Mouse (Mus musculus) stomach, embryonic 15.5 days (tissue): ENCODE measurements around the gene Uck2. TPM values are rescaled to one million over a fixed set of nuclear protein-coding genes. Genes with fewer than 3 reads are reported as not detected.

ENCODE experiments used
- ATAC-seq: fragments of 200-750 bp; cut with Nextera tagmentation; 2 replicates; pipeline ENCODE4 v1.8.0; 2017; ENCODE audit warnings: low read depth, moderate number of reproducible peaks, moderate TSS enrichment; ENCODE audit not compliant: insufficient read depth, low FRiP score
- H3K27ac ChIP-seq: fragments of 300-500 bp; sonication (generic); 2 replicates; pipeline ENCODE4 v1.5.1; 2015; ENCODE audit warnings: mild to moderate bottlenecking, inconsistent platforms
- H3K27me3 ChIP-seq: fragments of 300-500 bp; sonication (generic); replicated peaks from 2 replicates; pipeline ENCODE4 v1.6.1; 2015; ENCODE audit warnings: inconsistent platforms
- H3K36me3 ChIP-seq: fragments of 300-500 bp; sonication (generic); 2 replicates; pipeline ENCODE4 v1.6.1; 2015; ENCODE audit warnings: inconsistent platforms
- H3K4me1 ChIP-seq: fragments of 300-500 bp; sonication (generic); 2 replicates; pipeline ENCODE4 v1.6.1; 2015; ENCODE audit warnings: inconsistent platforms
- H3K4me2 ChIP-seq: fragments of 300-500 bp; sonication (generic); 2 replicates; pipeline ENCODE4 v1.6.1; 2015; ENCODE audit warnings: mild to moderate bottlenecking, inconsistent platforms
- H3K4me3 ChIP-seq: fragments of 300-500 bp; sonication (generic); replicated peaks from 2 replicates; pipeline ENCODE4 v1.5.1; 2015; ENCODE audit warnings: inconsistent platforms
- H3K9ac ChIP-seq: fragments of 300-500 bp; sonication (generic); 2 replicates; pipeline ENCODE4 v1.6.1; 2015; ENCODE audit warnings: inconsistent platforms
- H3K9me3 ChIP-seq: fragments of 300-500 bp; sonication (generic); 2 replicates; pipeline ENCODE4 v1.6.1; 2016; ENCODE audit warnings: inconsistent platforms
- WGBS: fragments of 180-500 bp; shearing (Covaris S2); methylation state at CpG from one replicate; pipeline ENCODE4 v1.1.7; 2015; 5-methylcytosine and 5-hydroxymethylcytosine counted together
- polyA plus RNA-seq: library from polyadenylated mRNA; unstranded; fragments of >200 nt; fragmentation: Nextera tagmentation; extraction: Ambion mirVana; gene quantifications from 2 replicates; pipeline ENCODE4 v1.2.1, GENCODE M21; 2015

The Uck2 gene
- polyA plus RNA-seq, 1 experiment from 2014 or later, result 73.3 TPM

GRCm38 (mm10) chr1:167282768-167283167 lies 2.4 kb downstream of the Uck2 start:
- no peak for ATAC-seq
- H3K27ac ChIP-seq, result no peak overlapping the region
- H3K4me1 ChIP-seq, result peaks cover 16% of the 10 kb centered on the region; the same call in 1 of the 2 replicates
- peak overlapping the region; percentile 74 for H3K4me2 ChIP-seq
- no peaks in the 10 kb centered on the region for H3K36me3 ChIP-seq
- no peaks in the 10 kb centered on the region for H3K27me3 ChIP-seq
- H3K9ac ChIP-seq, result no peak overlapping the region
- H3K4me3 ChIP-seq, result peak overlapping the region; percentile 81
- H3K9me3 ChIP-seq, result no peaks in the 10 kb centered on the region
- 40% methylated on average over 5 of the region's 5 CpGs for WGBS

GRCm38 (mm10) chr1:167282112-167282511 lies 3.0 kb downstream of the Uck2 start:
- Histone ChIP-seq H3K27me3 (no peaks in the 10 kb centered on the region), H3K9ac (no peak overlapping the region), H3K4me3 (no peak overlapping the region), H3K9me3 (no peaks in the 10 kb centered on the region), H3K4me2 (no peak overlapping the region), H3K27ac (no peak overlapping the region), H3K36me3 (no peaks in the 10 kb centered on the region), H3K4me1 (peaks cover 16% of the 10 kb centered on the region; the same call in 1 of the 2 replicates)
- no peak for ATAC-seq
- 77% methylated on average over 3 of the region's 3 CpGs for WGBS

DNA sequence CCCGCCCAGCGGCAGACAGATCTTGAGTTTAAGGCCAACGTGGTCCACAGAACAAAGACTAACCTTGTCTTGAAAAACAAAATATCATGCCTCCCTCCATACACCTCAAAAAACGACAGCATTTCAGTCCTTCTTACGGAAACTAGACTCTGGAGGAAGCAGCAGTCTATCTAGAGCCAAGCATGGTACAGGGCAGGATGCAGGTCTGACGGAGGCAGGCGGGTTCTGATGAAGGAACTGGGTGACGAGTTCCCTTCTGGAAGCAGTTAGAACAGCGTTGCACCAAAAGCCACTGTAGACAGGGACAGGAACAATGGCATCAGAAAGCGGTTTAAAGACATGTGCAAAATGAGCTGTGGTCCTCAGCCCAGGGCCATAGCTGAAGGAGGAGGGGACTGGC lies 5.1 kb downstream of the Uck2 start:
- H3K4me3 ChIP-seq, result no peak overlapping the region
- no peak overlapping the region for H3K27ac ChIP-seq
- WGBS, result 83% methylated on average over 10 of the region's 10 CpGs
- peaks cover 10% of the 10 kb centered on the region; the same call in 1 of the 2 replicates for H3K4me1 ChIP-seq
- H3K9ac ChIP-seq, result no peak overlapping the region
- H3K9me3 ChIP-seq, result no peaks in the 10 kb centered on the region
- no peak overlapping the region for H3K4me2 ChIP-seq
- H3K36me3 ChIP-seq, result no peaks in the 10 kb centered on the region
- no peaks in the 10 kb centered on the region for H3K27me3 ChIP-seq
- ATAC-seq, result no peak

- no peaks in the 10 kb centered on the region for H3K27me3 ChIP-seq
- WGBS, result 67% methylated on average over 13 of the region's 13 CpGs
- ATAC-seq, result no peak
- peaks cover 12% of the 10 kb centered on the region for H3K4me1 ChIP-seq
- no peaks in the 10 kb centered on the region for H3K36me3 ChIP-seq
- no peak overlapping the region for H3K4me3 ChIP-seq
- no peak overlapping the region for H3K4me2 ChIP-seq
- H3K9ac ChIP-seq, result no peak overlapping the region
- H3K9me3 ChIP-seq, result no peaks in the 10 kb centered on the region
- H3K27ac ChIP-seq, result no peak overlapping the region
Measured at GRCm38 (mm10) chr1:167279160-167279715, 5.9 kb downstream of the Uck2 start.

GRCm38 (mm10) chr1:167278395-167278794 lies 6.7 kb downstream of the Uck2 start:
- H3K9ac ChIP-seq, result no peak overlapping the region
- no peak for ATAC-seq
- WGBS, result 71% methylated on average over 6 of the region's 6 CpGs
- no peak overlapping the region for H3K4me3 ChIP-seq
- H3K27me3 ChIP-seq, result no peaks in the 10 kb centered on the region
- no peaks in the 10 kb centered on the region for H3K9me3 ChIP-seq
- H3K4me2 ChIP-seq, result no peak overlapping the region
- peaks cover 20% of the 10 kb centered on the region for H3K4me1 ChIP-seq
- H3K27ac ChIP-seq, result no peak overlapping the region
- H3K36me3 ChIP-seq, result no peaks in the 10 kb centered on the region

DNA sequence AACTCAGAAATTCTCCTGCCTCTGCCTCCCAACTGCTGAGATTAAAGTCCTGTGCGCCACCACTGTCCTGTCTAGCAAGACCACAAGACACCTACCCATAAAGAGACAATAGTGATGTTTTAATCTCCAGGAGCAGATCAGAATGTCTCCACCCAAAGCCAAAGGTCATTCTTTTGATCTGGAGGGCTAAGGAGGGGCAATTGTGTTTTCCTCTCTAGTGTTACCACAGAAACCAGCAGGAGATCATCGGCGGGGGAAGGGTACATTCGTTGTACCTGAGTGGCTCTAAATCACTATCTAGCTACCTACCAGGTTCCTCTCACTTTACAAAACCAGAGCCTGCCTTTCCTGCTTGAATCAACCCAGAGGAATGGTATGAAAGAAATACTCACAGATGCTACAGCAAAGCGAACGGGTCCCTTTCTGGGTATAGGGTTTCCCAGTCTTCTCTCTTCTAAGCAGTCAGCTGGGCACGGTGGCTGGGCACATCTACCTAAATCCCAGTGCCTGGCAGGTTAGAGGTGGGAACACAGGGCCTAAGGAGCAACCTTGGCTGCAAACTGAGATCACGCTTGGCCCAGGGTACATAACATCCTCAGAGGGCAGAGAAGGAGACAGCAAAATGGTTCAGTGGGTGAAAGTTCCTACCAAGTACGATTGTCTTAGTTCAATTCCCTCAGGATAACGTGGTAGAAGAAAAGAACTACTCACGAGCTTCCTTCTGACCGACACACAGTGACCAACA lies 10.3 kb downstream of the Uck2 start:
- Histone ChIP-seq H3K4me1 (peaks cover 41% of the 10 kb centered on the region), H3K9ac (no peak overlapping the region), H3K27me3 (no peaks in the 10 kb centered on the region), H3K4me2 (no peak overlapping the region), H3K36me3 (no peaks in the 10 kb centered on the region), H3K27ac (no peak overlapping the region), H3K4me3 (no peak overlapping the region), H3K9me3 (no peaks in the 10 kb centered on the region)
- 86% methylated on average over 12 of the region's 12 CpGs for WGBS
- no peak for ATAC-seq

GRCm38 (mm10) chr1:167273380-167274163 lies 11.5 kb downstream of the Uck2 start:
- Histone ChIP-seq H3K27me3 (no peaks in the 10 kb centered on the region), H3K36me3 (no peaks in the 10 kb centered on the region), H3K9ac (no peak overlapping the region), H3K4me2 (no peak overlapping the region), H3K27ac (peak overlapping the region; percentile 16; the same call in 1 of the 2 replicates), H3K9me3 (no peaks in the 10 kb centered on the region), H3K4me1 (peaks cover 46% of the 10 kb centered on the region), H3K4me3 (no peak overlapping the region)
- WGBS, result 43% methylated on average over 14 of the region's 14 CpGs
- peak; percentile 33; the same call in 1 of the 2 replicates for ATAC-seq

- 44% methylated on average over 8 of the region's 8 CpGs for WGBS
- H3K27ac ChIP-seq, result peak overlapping the region; percentile 57; the same call in 1 of the 2 replicates
Measured at GRCm38 (mm10) chr1:167271841-167272240, 13.3 kb downstream of the Uck2 start.

GRCm38 (mm10) chr1:167271304-167271703 lies 13.8 kb downstream of the Uck2 start:
- no peak overlapping the region for H3K9ac ChIP-seq
- WGBS, result 34% methylated on average over 4 of the region's 4 CpGs
- H3K9me3 ChIP-seq, result no peaks in the 10 kb centered on the region
- no peaks in the 10 kb centered on the region for H3K36me3 ChIP-seq
- H3K4me3 ChIP-seq, result no peak overlapping the region
- ATAC-seq, result peak; percentile 77
- H3K4me1 ChIP-seq, result peaks cover 47% of the 10 kb centered on the region
- H3K27me3 ChIP-seq, result no peaks in the 10 kb centered on the region
- peak overlapping the region; percentile 56; the same call in 1 of the 2 replicates for H3K4me2 ChIP-seq
- peak overlapping the region; percentile 65; the same call in 1 of the 2 replicates for H3K27ac ChIP-seq

More at GRCm38 (mm10) chr1:167271841-167272240, 13.3 kb downstream of the Uck2 start:
- Histone ChIP-seq H3K4me2 (no peak overlapping the region), H3K4me3 (no peak overlapping the region), H3K9ac (no peak overlapping the region), H3K9me3 (no peaks in the 10 kb centered on the region), H3K4me1 (peaks cover 47% of the 10 kb centered on the region), H3K27me3 (no peaks in the 10 kb centered on the region), H3K36me3 (no peaks in the 10 kb centered on the region)
- no peak for ATAC-seq

- peak; percentile 9; the same call in 1 of the 2 replicates for ATAC-seq
- H3K9ac ChIP-seq, result no peak overlapping the region
Measured at GRCm38 (mm10) chr1:167270342-167271111, 14.6 kb downstream of the Uck2 start.

DNA sequence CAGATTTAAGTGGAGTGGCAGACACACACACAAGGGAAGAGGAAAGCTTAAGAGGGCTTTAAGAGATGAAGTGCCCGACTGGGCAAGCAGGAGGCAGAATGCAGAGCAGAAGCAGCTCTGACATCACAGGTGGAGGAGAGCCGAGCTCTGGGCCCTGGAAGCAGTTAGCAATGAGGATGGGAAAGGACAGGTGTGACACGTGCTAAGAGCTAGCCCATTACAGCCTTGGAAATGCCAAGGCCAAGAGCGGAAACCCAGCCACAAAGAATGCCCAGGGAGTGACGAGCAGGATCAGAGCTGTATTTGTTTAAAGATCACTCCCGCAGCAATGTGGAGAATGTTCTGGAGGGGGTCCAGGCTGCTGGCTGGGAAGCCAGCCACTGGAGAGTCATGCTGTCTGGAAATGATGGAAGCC lies 15.3 kb downstream of the Uck2 start:
- Histone ChIP-seq H3K4me2 (peak overlapping the region; percentile 56), H3K36me3 (no peaks in the 10 kb centered on the region), H3K4me3 (peak overlapping the region; percentile 20; the same call in 1 of the 2 replicates), H3K4me1 (peaks cover 52% of the 10 kb centered on the region), H3K27me3 (no peaks in the 10 kb centered on the region), H3K27ac (peak overlapping the region; percentile 65), H3K9ac (no peak overlapping the region), H3K9me3 (no peaks in the 10 kb centered on the region)
- WGBS, result 16% methylated on average over 6 of the region's 6 CpGs
- peak; percentile 8; the same call in 1 of the 2 replicates for ATAC-seq

More at GRCm38 (mm10) chr1:167270342-167271111, 14.6 kb downstream of the Uck2 start:
- Histone ChIP-seq H3K36me3 (no peaks in the 10 kb centered on the region), H3K4me2 (peak overlapping the region; percentile 56), H3K27ac (peak overlapping the region; percentile 65), H3K27me3 (no peaks in the 10 kb centered on the region), H3K9me3 (no peaks in the 10 kb centered on the region), H3K4me1 (peaks cover 52% of the 10 kb centered on the region), H3K4me3 (peak overlapping the region; percentile 20)
- WGBS, result 13% methylated on average over 19 of the region's 19 CpGs
